Mouse (Mus musculus) forebrain, embryonic 16.5 days (tissue): ENCODE measurements around the gene Csmd2. TPM values are rescaled to one million over a fixed set of nuclear protein-coding genes. Genes with fewer than 3 reads are reported as not detected.
A peak's percentile ranks its signal among the peaks of the same experiment; 100 is the strongest.
"Not testable (repeated sequence)": the region's sequence is repeated elsewhere in the genome, so short reads cannot be mapped to it uniquely, and the experiment has no call there.

Experiments used
- ATAC-seq: fragments of 200-750 bp; cut with Nextera tagmentation; 2 replicates; pipeline ENCODE4 v1.8.0; 2017; ENCODE audit warnings: mild to moderate bottlenecking, moderate library complexity
- H3K27ac ChIP-seq: fragments of 300-500 bp; sonication (generic); 2 replicates; pipeline ENCODE4 v1.5.1; 2014; ENCODE audit warnings: low read length, control low read depth
- H3K27me3 ChIP-seq: fragments of 300-500 bp; sonication (generic); replicated peaks from 2 replicates; pipeline ENCODE4 v1.6.1; 2014; ENCODE audit warnings: low read length; ENCODE audit not compliant: control insufficient read depth, insufficient read depth
- H3K36me3 ChIP-seq: fragments of 300-500 bp; sonication (generic); 2 replicates; pipeline ENCODE4 v1.6.1; 2014; ENCODE audit not compliant: control insufficient read depth, insufficient read depth
- H3K4me1 ChIP-seq: fragments of 300-500 bp; sonication (generic); replicated peaks from 2 replicates; pipeline ENCODE4 v1.6.1; 2014; ENCODE audit warnings: low read length; ENCODE audit not compliant: control insufficient read depth, insufficient read depth
- H3K4me2 ChIP-seq: fragments of 300-500 bp; sonication (generic); 2 replicates; pipeline ENCODE4 v1.6.1; 2014; ENCODE audit warnings: mild to moderate bottlenecking, low read length, control low read depth
- H3K4me3 ChIP-seq: fragments of 300-500 bp; sonication (generic); replicated peaks from 2 replicates; pipeline ENCODE4 v1.5.1; 2014; ENCODE audit warnings: mild to moderate bottlenecking, low read length, control low read depth
- H3K9ac ChIP-seq: fragments of 300-500 bp; sonication (generic); replicated peaks from 2 replicates; pipeline ENCODE4 v1.6.1; 2014; ENCODE audit warnings: low read depth, low read length, control low read depth
- H3K9me3 ChIP-seq: fragments of 300-500 bp; sonication (generic); 2 replicates; pipeline ENCODE4 v1.6.1; 2016; ENCODE audit warnings: low read length; ENCODE audit not compliant: control insufficient read depth
- WGBS: fragments of 180-500 bp; shearing (Covaris S2); extraction: QIAGEN DNeasy Blood & Tissue Kit; methylation state at CpG from one replicate; pipeline ENCODE4 v1.1.7; 2014; 5-methylcytosine and 5-hydroxymethylcytosine counted together
- polyA plus RNA-seq: library from polyadenylated mRNA; unstranded; fragments of >200 nt; fragmentation: Nextera tagmentation; extraction: Ambion mirVana; gene quantifications from 2 replicates; pipeline ENCODE4 v1.2.1, GENCODE M21; 2015

Gene Csmd2
- polyA plus RNA-seq, 1 experiment from 2014 or later = 11.2 TPM

DNA sequence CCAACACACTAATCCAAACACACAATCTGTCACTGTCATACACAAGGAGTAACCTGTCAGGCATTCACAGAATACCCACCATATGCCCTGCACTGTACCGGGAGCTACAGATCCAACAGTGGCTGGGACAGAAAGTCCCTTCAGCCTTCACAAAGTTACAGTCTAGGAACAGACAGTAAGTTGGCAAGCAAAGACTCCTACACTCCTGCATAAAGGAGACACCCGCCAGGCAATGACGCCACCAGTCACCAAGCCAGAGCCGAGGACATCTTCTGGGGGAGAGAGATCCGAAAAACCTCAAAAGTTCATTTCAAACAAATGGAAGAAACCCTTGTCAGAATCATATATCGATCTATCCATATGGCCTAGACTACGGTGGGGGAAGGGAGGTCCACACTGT is 618.9 kb downstream of the Csmd2 start:
- no peak overlapping the region for H3K4me3 ChIP-seq
- H3K27ac ChIP-seq = no peak overlapping the region
- no peaks in the 10 kb centered on the region for H3K9me3 ChIP-seq
- no peak overlapping the region for H3K4me2 ChIP-seq
- no peak for ATAC-seq
- no peaks in the 10 kb centered on the region for H3K27me3 ChIP-seq
- no peak overlapping the region for H3K9ac ChIP-seq
- peaks cover 24% of the 10 kb centered on the region for H3K4me1 ChIP-seq
- 92% methylated on average over 7 of the region's 7 CpGs for WGBS
- H3K36me3 ChIP-seq = peaks cover 9% of the 10 kb centered on the region

DNA sequence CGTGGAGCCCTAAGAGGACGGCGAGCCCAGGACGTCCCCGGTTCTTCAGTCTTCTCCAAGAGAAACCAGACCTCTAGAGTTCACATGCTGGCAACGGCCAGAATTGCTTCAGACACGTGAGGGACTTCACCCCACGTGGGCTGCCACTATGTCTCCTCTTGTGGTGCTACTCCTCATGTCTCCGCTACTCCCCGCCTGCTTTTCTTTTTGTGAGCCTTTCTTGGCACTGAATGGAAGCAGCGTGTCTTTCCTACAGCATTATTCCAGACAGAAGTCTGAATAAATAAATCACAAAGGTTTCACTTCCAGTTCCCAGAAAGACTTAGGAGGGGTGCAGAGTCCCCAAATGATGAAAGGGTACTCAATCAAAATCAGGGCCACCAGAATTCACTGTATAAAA is 620.0 kb downstream of the Csmd2 start:
- Histone ChIP-seq H3K9me3 (no peaks in the 10 kb centered on the region), H3K9ac (no peak overlapping the region), H3K4me1 (peaks cover 24% of the 10 kb centered on the region), H3K36me3 (peaks cover 6% of the 10 kb centered on the region), H3K4me2 (no peak overlapping the region), H3K27me3 (no peaks in the 10 kb centered on the region), H3K4me3 (no peak overlapping the region), H3K27ac (no peak overlapping the region)
- no peak for ATAC-seq
- WGBS = 75% methylated on average over 11 of the region's 11 CpGs

DNA sequence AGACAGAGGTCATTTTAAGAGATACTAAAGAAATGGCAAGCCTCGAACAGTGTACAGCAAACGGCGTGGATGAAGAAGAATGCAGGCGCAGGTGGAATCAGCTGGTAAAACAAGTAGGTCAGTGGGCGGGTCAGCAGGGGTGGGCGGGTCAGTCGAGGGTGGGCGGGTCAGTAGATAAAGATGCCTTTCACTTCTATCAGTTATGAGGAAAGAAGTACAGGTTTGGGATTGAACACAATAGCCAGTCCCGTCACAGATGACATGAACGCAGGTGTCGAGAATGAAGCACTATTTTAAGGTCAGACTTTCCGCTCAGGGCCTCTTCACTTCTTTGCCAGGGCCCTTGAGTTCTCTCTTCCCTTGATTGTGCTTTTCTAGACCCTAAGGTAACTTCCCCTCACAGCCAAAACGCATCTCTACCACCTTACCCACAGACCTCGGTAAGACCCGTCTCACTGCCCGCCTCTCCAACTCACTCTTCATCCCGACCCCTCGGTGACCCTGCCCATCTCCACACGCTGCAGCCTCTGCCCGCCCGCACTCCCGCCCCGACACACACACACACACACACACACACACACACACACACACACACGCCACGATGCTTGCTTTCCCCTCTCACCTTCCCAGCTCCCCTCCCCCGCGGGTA is 621.7 kb downstream of the Csmd2 start:
- Histone ChIP-seq H3K9me3 (no peaks in the 10 kb centered on the region), H3K27me3 (no peaks in the 10 kb centered on the region), H3K27ac (no peak overlapping the region), H3K4me1 (peaks cover 24% of the 10 kb centered on the region), H3K4me2 (peak overlapping the region; percentile 76), H3K36me3 (no peaks in the 10 kb centered on the region; the same call in 1 of the 2 replicates), H3K4me3 (peak overlapping the region; percentile 70), H3K9ac (peak overlapping the region; percentile 73)
- no peak for ATAC-seq
- WGBS = 9% methylated on average over 22 of the region's 27 CpGs

DNA sequence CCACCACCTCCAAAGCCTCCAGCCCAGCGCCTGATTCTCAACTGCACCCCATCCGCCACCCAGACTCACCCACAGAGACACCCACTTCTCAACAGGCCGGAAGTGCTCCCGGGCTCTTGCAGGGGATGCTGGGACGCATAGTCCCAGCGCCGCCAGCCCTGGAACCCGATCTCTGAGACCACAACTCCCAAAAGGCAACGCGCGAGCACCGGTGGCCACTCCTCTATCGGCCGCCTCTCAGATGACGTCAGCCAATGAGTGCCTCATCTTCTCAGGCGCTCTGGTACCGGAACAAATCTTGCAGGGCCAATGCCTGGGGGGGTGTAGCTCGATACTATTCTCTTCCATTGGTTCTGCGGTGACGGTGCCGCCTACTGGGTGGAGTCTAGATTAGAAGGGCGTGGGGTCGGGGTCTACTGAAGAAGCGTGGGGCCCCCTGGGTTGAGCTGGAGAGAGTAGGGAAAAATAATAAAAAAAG is 622.3 kb downstream of the Csmd2 start, which contains the start of gene Zscan20:
Gene Zscan20, minus strand, starts transcription at position 174 of the 478 bp plus-strand sequence.
- Histone ChIP-seq H3K4me2 (peak within 1 kb of the TSS; percentile 76), H3K36me3 (no peaks in the 10 kb centered on the region; the same call in 1 of the 2 replicates), H3K9me3 (no peaks in the 10 kb centered on the region), H3K4me3 (peak within 1 kb of the TSS; percentile 70), H3K27ac (no peak within 1 kb of the TSS), H3K27me3 (no peaks in the 10 kb centered on the region), H3K9ac (peak within 1 kb of the TSS; percentile 73), H3K4me1 (peaks cover 24% of the 10 kb centered on the region)
- ATAC-seq = peak; percentile 97
- WGBS = under 1% methylated on average over 23 of the region's 24 CpGs

DNA sequence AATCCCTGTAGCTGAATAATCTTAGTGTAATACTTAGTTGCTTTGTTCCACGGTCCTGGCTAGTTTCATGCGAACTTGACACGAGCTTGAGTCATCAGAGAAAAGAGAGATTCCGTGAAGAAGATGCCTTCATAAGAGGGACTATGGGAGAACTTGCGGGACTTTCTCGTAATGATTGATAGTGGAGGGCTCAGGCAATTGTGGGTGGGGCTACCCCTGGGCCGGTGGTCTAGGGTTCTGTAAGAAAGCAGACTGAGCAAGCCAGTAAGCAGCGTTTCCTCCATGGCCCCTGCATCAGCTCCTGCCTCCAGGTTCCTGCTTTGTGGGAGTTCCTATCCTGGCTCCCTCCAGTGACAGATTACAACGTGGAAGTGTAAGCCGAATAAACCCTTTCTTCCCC is 623.0 kb downstream of the Csmd2 start:
- WGBS = 26% methylated on average over 10 of the region's 10 CpGs

DNA sequence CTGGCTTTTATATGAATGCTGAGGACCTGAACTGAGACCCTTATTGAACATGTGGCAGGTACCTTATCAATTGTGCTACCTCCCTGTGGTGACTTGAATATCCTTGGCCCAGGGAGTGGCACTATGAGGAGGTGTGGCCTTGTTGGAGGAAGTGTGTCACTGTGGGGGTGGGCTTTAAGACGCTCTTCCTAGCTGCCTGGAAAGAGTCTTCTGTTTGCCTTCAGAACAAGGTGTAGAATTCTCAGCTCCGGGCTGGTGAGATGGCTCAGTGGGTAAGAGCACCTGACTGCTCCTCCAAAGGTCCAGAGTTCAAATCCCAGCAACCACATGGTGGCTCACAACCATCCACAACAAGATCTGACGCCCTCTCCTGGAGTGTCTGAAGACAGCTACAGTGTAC is 624.1 kb downstream of the Csmd2 start:
- H3K36me3 ChIP-seq, H3K9me3 ChIP-seq, H3K27me3 ChIP-seq, H3K27ac ChIP-seq, H3K4me3 ChIP-seq, H3K4me2 ChIP-seq, H3K9ac ChIP-seq, ATAC-seq: not testable (repeated sequence)
- peaks cover 21% of the 10 kb centered on the region for H3K4me1 ChIP-seq
- WGBS = 96% methylated on average over 3 of the region's 3 CpGs

More for the DNA sequence above, 623.0 kb downstream of the Csmd2 start:
- Histone ChIP-seq H3K4me3 (peak overlapping the region; percentile 70; the same call in 1 of the 2 replicates), H3K36me3 (no peaks in the 10 kb centered on the region; the same call in 1 of the 2 replicates), H3K9me3 (no peaks in the 10 kb centered on the region), H3K4me2 (peak overlapping the region; percentile 60), H3K4me1 (peaks cover 24% of the 10 kb centered on the region), H3K27ac (no peak overlapping the region), H3K27me3 (no peaks in the 10 kb centered on the region), H3K9ac (no peak overlapping the region)
- no peak for ATAC-seq

DNA sequence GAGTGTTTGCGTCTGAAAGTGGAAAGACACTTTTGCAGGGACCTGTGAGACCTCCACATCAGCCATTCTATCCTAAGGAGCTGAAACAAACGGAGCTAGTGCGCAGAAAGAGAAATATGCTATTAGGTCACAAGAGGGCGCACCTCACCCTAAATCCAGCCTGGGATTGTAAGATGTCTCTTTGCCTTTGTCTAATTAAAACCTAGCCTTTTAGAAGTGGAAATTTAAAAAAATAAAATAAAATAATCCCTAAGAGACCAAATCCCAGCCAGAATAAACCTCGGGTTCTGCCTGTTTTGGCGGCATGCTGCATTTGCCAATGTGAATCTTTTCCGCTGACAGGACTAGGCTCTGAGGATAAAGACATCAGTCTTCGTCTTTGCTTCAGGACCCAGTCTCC is 625.7 kb downstream of the Csmd2 start:
- Histone ChIP-seq H3K9me3 (no peaks in the 10 kb centered on the region), H3K4me1 (peaks cover 14% of the 10 kb centered on the region), H3K27ac (peak overlapping the region; percentile 52; the same call in 1 of the 2 replicates), H3K36me3 (no peaks in the 10 kb centered on the region), H3K9ac (0 out of 2 replicates have a peak overlapping the region, but pooled peaks have one; percentile 24), H3K4me3 (no peak overlapping the region), H3K4me2 (no peak overlapping the region), H3K27me3 (no peaks in the 10 kb centered on the region)
- no peak for ATAC-seq
- WGBS = 21% methylated on average over 8 of the region's 8 CpGs

DNA sequence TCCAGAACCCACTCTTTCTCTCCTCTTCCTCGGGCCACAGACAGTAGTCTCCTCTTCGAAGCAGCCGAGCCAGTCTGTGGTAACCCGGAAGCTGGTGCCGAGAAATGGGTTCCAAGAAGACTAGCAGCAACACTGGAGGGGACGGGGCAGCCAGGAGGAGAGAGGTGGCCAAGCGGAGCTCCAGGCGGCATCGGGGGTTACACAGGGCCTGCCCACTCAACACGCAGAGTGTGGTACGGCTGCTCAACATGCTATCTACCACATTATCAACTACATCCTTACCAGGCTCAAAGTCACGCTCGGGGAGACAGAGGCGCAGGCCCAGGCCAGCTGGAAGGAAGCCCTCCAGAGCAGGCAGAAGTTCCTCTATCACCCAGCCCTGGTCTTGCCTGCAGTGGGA is 628.1 kb downstream of the Csmd2 start:
- Histone ChIP-seq H3K4me2 (no peak overlapping the region), H3K9me3 (no peaks in the 10 kb centered on the region), H3K27ac (no peak overlapping the region), H3K36me3 (no peaks in the 10 kb centered on the region), H3K27me3 (no peaks in the 10 kb centered on the region), H3K4me1 (no peaks in the 10 kb centered on the region), H3K9ac (no peak overlapping the region), H3K4me3 (no peak overlapping the region)
- ATAC-seq = no peak
- 91% methylated on average over 14 of the region's 14 CpGs for WGBS
